Mouse (Mus musculus): ENCODE results near the gene Cetn3. TPM values are rescaled to one million over a fixed set of nuclear protein-coding genes. Genes with fewer than 3 reads are reported as not detected.

The Cetn3 gene
- polyA plus RNA-seq, 1 experiment from 2014 or later, result 88.5 TPM

GRCm38 (mm10) chr13:81824576-81825330 lies 41.9 kb downstream of the Cetn3 start:
- Histone ChIP-seq H3K4me3 (replicated peaks) (no peak overlapping the region), H3K4me1 (replicated peaks) (no peaks in the 10 kb centered on the region), H3K36me3 (replicated peaks) (no peaks in the 10 kb centered on the region), H3K27ac (replicated peaks) (no peak overlapping the region), H3K27me3 (no peaks in the 10 kb centered on the region), H3K9ac (no peak overlapping the region), H3K9me3 (replicated peaks) (no peaks in the 10 kb centered on the region), H3K4me2 (no peak overlapping the region)
- no peak for ATAC-seq (ENCODE audit: insufficient read depth)
- 50% methylated on average over 11 of the region's 11 CpGs for WGBS (ENCODE audit: insufficient replicate concordance)

- Histone ChIP-seq H3K4me1 (replicated peaks) (no peaks in the 10 kb centered on the region), H3K36me3 (replicated peaks) (no peaks in the 10 kb centered on the region), H3K9me3 (replicated peaks) (no peaks in the 10 kb centered on the region), H3K9ac (no peak overlapping the region), H3K27ac (replicated peaks) (no peak overlapping the region), H3K27me3 (no peaks in the 10 kb centered on the region), H3K4me2 (no peak overlapping the region), H3K4me3 (replicated peaks) (no peak overlapping the region)
- ATAC-seq (ENCODE audit: insufficient read depth), result no peak
- WGBS (ENCODE audit: insufficient replicate concordance), result 60% methylated on average over 6 of the region's 6 CpGs
These were observed 45.6 kb downstream of the Cetn3 start for GRCm38 (mm10) chr13:81828486-81828885.

DNA sequence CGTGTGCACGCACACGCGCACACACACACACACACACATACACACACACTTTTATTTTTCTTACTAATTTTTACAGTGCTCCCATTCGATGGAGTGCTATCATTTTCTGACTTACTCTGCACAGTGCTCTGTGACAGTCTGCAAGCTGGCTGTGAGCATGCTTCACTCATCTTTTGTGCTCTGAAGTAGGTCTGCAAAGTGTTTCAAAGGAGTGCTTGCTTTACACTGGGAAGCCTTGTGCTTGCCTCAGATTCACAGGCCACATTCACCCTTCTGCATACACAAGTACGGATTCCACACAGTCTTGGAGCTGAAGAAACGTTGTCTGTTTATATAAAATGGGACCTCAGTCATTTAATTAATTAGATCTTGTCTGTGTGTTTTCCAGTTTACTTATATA lies 49.0 kb downstream of the Cetn3 start:
- no peaks in the 10 kb centered on the region for H3K9me3 ChIP-seq (replicated peaks)
- ATAC-seq (ENCODE audit: insufficient read depth), result no peak
- WGBS (ENCODE audit: insufficient replicate concordance), result 75% methylated on average over 7 of the region's 7 CpGs

GRCm38 (mm10) chr13:81836386-81837177 lies 53.7 kb downstream of the Cetn3 start:
- WGBS (ENCODE audit: insufficient replicate concordance), result 65% methylated on average over 9 of the region's 9 CpGs
- H3K27ac ChIP-seq (replicated peaks), result no peak overlapping the region
- ATAC-seq (ENCODE audit: insufficient read depth), result no peak

More for the DNA sequence above, 49.0 kb downstream of the Cetn3 start:
- Histone ChIP-seq H3K4me1 (replicated peaks) (no peaks in the 10 kb centered on the region), H3K4me3 (replicated peaks) (no peak overlapping the region), H3K27me3 (no peaks in the 10 kb centered on the region), H3K9ac (no peak overlapping the region), H3K4me2 (no peak overlapping the region), H3K36me3 (replicated peaks) (no peaks in the 10 kb centered on the region), H3K27ac (replicated peaks) (no peak overlapping the region)

DNA sequence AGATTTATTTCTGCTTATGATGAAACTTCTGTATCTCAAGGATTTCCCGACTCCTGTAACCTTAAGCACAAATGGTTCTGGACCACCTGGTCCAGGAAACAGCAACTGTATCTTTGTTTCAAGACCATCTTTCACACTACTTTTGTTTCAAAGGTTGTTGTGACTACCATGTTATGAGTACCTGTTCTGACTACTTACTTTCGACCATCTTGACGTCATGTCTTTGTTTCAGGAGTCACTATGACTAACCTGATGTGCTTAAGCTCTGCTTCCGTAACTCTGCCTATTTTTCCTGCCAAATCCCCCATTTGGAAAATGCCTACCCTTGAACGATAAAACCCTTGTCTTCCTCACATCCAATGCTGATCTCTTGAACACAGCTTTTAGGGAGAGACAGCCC lies 55.1 kb downstream of the Cetn3 start:
- Histone ChIP-seq H3K27me3 (no peaks in the 10 kb centered on the region), H3K27ac (replicated peaks) (no peak overlapping the region), H3K9me3 (replicated peaks) (no peaks in the 10 kb centered on the region), H3K4me1 (replicated peaks) (no peaks in the 10 kb centered on the region), H3K4me2 (no peak overlapping the region), H3K9ac (no peak overlapping the region), H3K4me3 (replicated peaks) (no peak overlapping the region), H3K36me3 (replicated peaks) (no peaks in the 10 kb centered on the region)
- no peak for ATAC-seq (ENCODE audit: insufficient read depth)
- 64% methylated on average over 5 of the region's 5 CpGs for WGBS (ENCODE audit: insufficient replicate concordance)

More at GRCm38 (mm10) chr13:81836386-81837177, 53.7 kb downstream of the Cetn3 start:
- no peak overlapping the region for H3K4me3 ChIP-seq (replicated peaks)
- H3K27me3 ChIP-seq, result no peaks in the 10 kb centered on the region
- no peaks in the 10 kb centered on the region for H3K4me1 ChIP-seq (replicated peaks)
- no peaks in the 10 kb centered on the region for H3K36me3 ChIP-seq (replicated peaks)
- no peak overlapping the region for H3K4me2 ChIP-seq
- H3K9me3 ChIP-seq (replicated peaks), result no peaks in the 10 kb centered on the region
- no peak overlapping the region for H3K9ac ChIP-seq

GRCm38 (mm10) chr13:81838948-81839347 lies 56.1 kb downstream of the Cetn3 start:
- H3K9me3 ChIP-seq (replicated peaks), result no peaks in the 10 kb centered on the region
- H3K27me3 ChIP-seq, result no peaks in the 10 kb centered on the region
- no peak overlapping the region for H3K27ac ChIP-seq (replicated peaks)
- no peak overlapping the region for H3K9ac ChIP-seq
- H3K4me1 ChIP-seq (replicated peaks), result no peaks in the 10 kb centered on the region
- no peak for ATAC-seq (ENCODE audit: insufficient read depth)
- no peak overlapping the region for H3K4me2 ChIP-seq
- H3K4me3 ChIP-seq (replicated peaks), result no peak overlapping the region
- no peaks in the 10 kb centered on the region for H3K36me3 ChIP-seq (replicated peaks)

DNA sequence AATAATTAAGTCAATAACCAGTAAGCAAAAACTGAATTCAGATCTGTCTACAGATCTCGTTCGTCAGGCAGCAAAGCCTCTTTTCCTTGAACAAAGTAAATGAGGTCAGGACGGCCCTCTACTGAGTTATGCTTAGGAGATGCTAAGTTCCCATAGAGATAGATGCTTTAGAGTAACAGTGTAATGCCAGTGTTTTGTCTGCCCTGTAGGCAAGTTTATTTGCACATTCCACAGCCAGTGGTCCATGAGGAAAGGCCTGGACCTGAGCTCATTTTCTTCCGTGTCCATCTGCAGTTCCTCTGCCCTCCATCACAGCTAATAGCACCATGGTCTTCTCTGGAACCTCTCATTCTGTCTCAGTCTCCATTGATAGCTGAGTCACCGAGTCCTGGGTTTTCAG lies 57.4 kb downstream of the Cetn3 start:
- H3K4me1 ChIP-seq (replicated peaks), result no peaks in the 10 kb centered on the region
- H3K9ac ChIP-seq, result no peak overlapping the region
- H3K4me2 ChIP-seq, result no peak overlapping the region
- H3K36me3 ChIP-seq (replicated peaks), result no peaks in the 10 kb centered on the region
- H3K27me3 ChIP-seq, result no peaks in the 10 kb centered on the region
- H3K27ac ChIP-seq (replicated peaks), result no peak overlapping the region
- no peak overlapping the region for H3K4me3 ChIP-seq (replicated peaks)
- no peaks in the 10 kb centered on the region for H3K9me3 ChIP-seq (replicated peaks)
- ATAC-seq (ENCODE audit: insufficient read depth), result no peak
- WGBS (ENCODE audit: insufficient replicate concordance), result 66% methylated on average over 5 of the region's 5 CpGs

- Histone ChIP-seq H3K9ac (no peak overlapping the region), H3K9me3 (replicated peaks) (no peaks in the 10 kb centered on the region), H3K27ac (replicated peaks) (no peak overlapping the region), H3K4me2 (no peak overlapping the region), H3K4me3 (replicated peaks) (no peak overlapping the region), H3K4me1 (replicated peaks) (no peaks in the 10 kb centered on the region), H3K27me3 (no peaks in the 10 kb centered on the region), H3K36me3 (replicated peaks) (no peaks in the 10 kb centered on the region)
- 72% methylated on average over 5 of the region's 5 CpGs for WGBS (ENCODE audit: insufficient replicate concordance)
- no peak for ATAC-seq (ENCODE audit: insufficient read depth)
These were observed 57.8 kb downstream of the Cetn3 start for GRCm38 (mm10) chr13:81840646-81841045.

DNA sequence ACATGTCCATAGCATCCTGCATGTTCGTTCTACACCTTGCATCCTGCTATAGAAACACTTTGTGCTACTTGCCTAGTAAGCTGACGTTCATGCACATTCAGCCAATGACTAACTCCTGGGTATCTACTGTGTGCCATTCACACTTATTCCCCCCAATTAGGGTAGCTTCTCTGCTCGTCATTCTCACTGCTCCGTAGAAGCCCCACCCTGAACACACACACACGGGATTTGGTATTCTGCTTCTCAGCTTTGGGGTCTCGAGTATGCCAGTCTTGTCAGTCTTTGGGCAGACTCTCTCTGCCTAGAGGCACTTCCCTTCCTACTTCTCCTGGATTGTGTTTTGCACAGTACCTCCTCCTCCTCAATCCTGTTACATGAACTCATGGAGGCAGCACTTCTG lies 59.4 kb downstream of the Cetn3 start:
- no peaks in the 10 kb centered on the region for H3K36me3 ChIP-seq (replicated peaks)
- no peak overlapping the region for H3K4me2 ChIP-seq
- H3K9me3 ChIP-seq (replicated peaks), result no peaks in the 10 kb centered on the region
- WGBS (ENCODE audit: insufficient replicate concordance), result 53% methylated on average over 6 of the region's 6 CpGs
- no peak overlapping the region for H3K9ac ChIP-seq
- H3K4me3 ChIP-seq (replicated peaks), result no peak overlapping the region
- H3K27ac ChIP-seq (replicated peaks), result no peak overlapping the region
- no peaks in the 10 kb centered on the region for H3K27me3 ChIP-seq
- no peak for ATAC-seq (ENCODE audit: insufficient read depth)
- H3K4me1 ChIP-seq (replicated peaks), result no peaks in the 10 kb centered on the region

All from liver, embryonic 15.5 days (tissue).